Mouse (Mus musculus) kidney, adult 2 months (tissue): Measurements from ENCODE around the gene Prph.

Experiments used
- CTCF ChIP-seq: fragments of 200-500 bp; conservative IDR thresholded peaks from 2 replicates; pipeline ENCODE4 v1.5.1; 2011; ENCODE audit warnings: low read depth, mild to moderate bottlenecking, control low read depth, low read length, moderate library complexity, mixed read lengths; ENCODE audit not compliant: insufficient read depth, insufficient read length
- POLR2A ChIP-seq: fragments of 200-500 bp; IDR thresholded peaks from one replicate; pipeline ENCODE4 v1.6.1; 2011; ENCODE audit warnings: low read depth, low read length, control low read depth

- TF ChIP-seq POLR2A (no peak), CTCF (no peak)
These were observed 562 bp downstream of the Prph start for GRCm38 (mm10) chr15:99055511-99055961.
